In genomic region chr4:123005054-123005966, GRCm38 (mm10) we compare ENCODE assay signal across 9 mouse cellular contexts. TPM values are rescaled to one million over a fixed set of nuclear protein-coding genes. Genes with fewer than 3 reads are reported as not detected.
A peak's percentile ranks its signal among the peaks of the same experiment; 100 is the strongest.
DNase-seq lines count a peak whose midpoint lies in the region; TF ChIP-seq lines count a peak whose summit lies in the region.
"Had no signal": no experiment of that assay in that cellular context is flagged by ENCODE, and none has a peak within 500 bp of the region (broad histone marks: within the 10 kb centered on the region; RNA-seq: fewer than 3 reads in every experiment).

No protein-coding gene starts in this region.

- WGBS in heart, embryonic 10.5 days: 25% methylated on average over 15 of the region's 15 CpGs

- no peak for DNase-seq in heart, embryonic 10.5 days (ENCODE audit: low spot score)
- DNase-seq in heart, adult 11 months: no peak
- DNase-seq in frontal cortex, postnatal 25 days (ENCODE audit: low spot score in 2 of 2): peak; percentile 58 to 73
- peak; percentile 31 for DNase-seq in lung, postnatal 14 days
- DNase-seq in spleen, postnatal 10 days (ENCODE audit: low spot score in 2 of 2): no peak
- no peak for DNase-seq in B cell, adult 2 months
- no peak for DNase-seq in cerebellum, adult 11 months

- H3K27me3 ChIP-seq in heart, embryonic 10.5 days (ENCODE audit: insufficient read depth, poor library complexity, severe bottlenecking): peaks cover 5% of the 10 kb centered on the region; the same call in 1 of the 2 replicates
- no peaks in the 10 kb centered on the region for H3K27me3 ChIP-seq in C2C12 (ENCODE audit: control insufficient read depth, insufficient read depth, insufficient read length)

- H3K79me2 ChIP-seq in C2C12 (ENCODE audit: control insufficient read depth, insufficient read depth): no peaks in the 10 kb centered on the region

- H3K36me3 ChIP-seq in heart, embryonic 10.5 days: no peaks in the 10 kb centered on the region; the same call in 1 of the 2 replicates
- H3K36me3 ChIP-seq in C2C12 (ENCODE audit: control insufficient read depth, insufficient read depth): no peaks in the 10 kb centered on the region

- no peak overlapping the region for H3ac ChIP-seq in C2C12 (ENCODE audit: control insufficient read depth, insufficient read length, low read depth)

- H3K4me1 ChIP-seq in heart, embryonic 10.5 days: peaks cover 19% of the 10 kb centered on the region

- H3K27ac ChIP-seq in heart, embryonic 10.5 days: peak overlapping the region; percentile 56
- H3K27ac ChIP-seq: liver, embryonic 14.5 days had no signal

- TF ChIP-seq CTCF in C2C12 (IDR thresholded peaks at IDR 0.05; ENCODE audit: control insufficient read depth, insufficient read depth, insufficient read length): no peak

- no peaks in the 10 kb centered on the region for H3K9me3 ChIP-seq in heart, embryonic 10.5 days

- H3K4me3 ChIP-seq in heart, embryonic 10.5 days: peak overlapping the region; percentile 18; the same call in 1 of the 2 replicates
- H3K4me3 ChIP-seq in C2C12 (ENCODE audit: insufficient read depth, poor library complexity, severe bottlenecking): no peak overlapping the region

- peaks cover 2% of the 10 kb centered on the region for H3K79me3 ChIP-seq in C2C12 (ENCODE audit: low read depth)

TF ChIP-seq in C2C12, 6 proteins besides CTCF, POLR2A, EP300 and RAD21:
- no peak for TF ChIP-seq FOSL1 (IDR thresholded peaks at IDR 0.05; ENCODE audit: insufficient read depth, low read length, poor library complexity, severe bottlenecking)
- TF ChIP-seq MYOD1 (IDR thresholded peaks at IDR 0.05; ENCODE audit: control insufficient read depth, insufficient read length, low read depth): peak; percentile 31
- TF ChIP-seq MAX (IDR thresholded peaks at IDR 0.05): no peak
TF ChIP-seq in C2C12: peak in this region for 1.

RNA-seq across cellular contexts. Expression of gene Mycl, which starts 9.9 kb away (rescaled TPM):
- 2.5 and 8.6 TPM in 2 replicates for polyA plus RNA-seq in heart, embryonic 10.5 days (2016; fragmentation: Nextera tagmentation; extraction: Ambion mirVana)
- polyA plus RNA-seq in C2C12 (2012; fragmentation: generic; extraction: Trizol): 11.5 TPM

RNA-seq across cellular contexts. Expression of gene Trit1, which starts 11.1 kb away (rescaled TPM):
- 15.0 and 18.3 TPM in 2 replicates for polyA plus RNA-seq in heart, embryonic 10.5 days (2016; fragmentation: Nextera tagmentation; extraction: Ambion mirVana)
- 6.3 TPM for polyA plus RNA-seq in C2C12 (2012; fragmentation: generic; extraction: Trizol)

RNA-seq across cellular contexts. Expression of gene Mfsd2a, which starts 44.3 kb away (rescaled TPM):
- 1.6 and 2.0 TPM in 2 replicates for polyA plus RNA-seq in heart, embryonic 10.5 days (2016; fragmentation: Nextera tagmentation; extraction: Ambion mirVana)
- 8.9 TPM for polyA plus RNA-seq in C2C12 (2012; fragmentation: generic; extraction: Trizol)

Comparison
In these comparisons a context has a peak if more than half of its experiments do, and no peak if none do; other contexts are left out.
1. DNase-seq: peak in frontal cortex, postnatal 25 days (2 of 2) and lung, postnatal 14 days (single experiment); none in heart, embryonic 10.5 days (single experiment), heart, adult 11 months (single experiment), spleen, postnatal 10 days (0 of 2), B cell, adult 2 months (0 of 2) and cerebellum, adult 11 months (single experiment).